Mouse (Mus musculus) intestine, embryonic 16.5 days (tissue): Measurements from ENCODE around the gene Pdxk. TPM values are rescaled to one million over a fixed set of nuclear protein-coding genes. Genes with fewer than 3 reads are reported as not detected.
A peak's percentile ranks its signal among the peaks of the same experiment; 100 is the strongest.
"Not testable (repeated sequence)": the region's sequence is repeated elsewhere in the genome, so short reads cannot be mapped to it uniquely, and the experiment has no call there.

Experiments used
- ATAC-seq: fragments of 200-750 bp; cut with Nextera tagmentation; 2 replicates; pipeline ENCODE4 v1.8.0; 2017; ENCODE audit warnings: moderate TSS enrichment, moderate library complexity
- H3K27ac ChIP-seq: fragments of 300-500 bp; sonication (generic); 2 replicates; pipeline ENCODE4 v1.5.1; 2014; ENCODE audit warnings: mild to moderate bottlenecking, low read length
- H3K27me3 ChIP-seq: fragments of 300-500 bp; sonication (generic); replicated peaks from 2 replicates; pipeline ENCODE4 v1.6.1; 2014; ENCODE audit warnings: low read length, control low read depth, mixed read lengths; ENCODE audit not compliant: control insufficient read depth, insufficient read depth
- H3K36me3 ChIP-seq: fragments of 300-500 bp; sonication (generic); 2 replicates; pipeline ENCODE4 v1.6.1; 2014; ENCODE audit warnings: low read length, control low read depth; ENCODE audit not compliant: control insufficient read depth, insufficient read depth
- H3K4me1 ChIP-seq: fragments of 300-500 bp; sonication (generic); 2 replicates; pipeline ENCODE4 v1.6.1; 2014; ENCODE audit warnings: low read length, control low read depth, mixed read lengths; ENCODE audit not compliant: control insufficient read depth, insufficient read depth
- H3K4me2 ChIP-seq: fragments of 300-500 bp; sonication (generic); 2 replicates; pipeline ENCODE4 v1.6.1; 2014; ENCODE audit warnings: low read depth, low read length, control low read depth
- H3K4me3 ChIP-seq: fragments of 300-500 bp; sonication (generic); 2 replicates; pipeline ENCODE4 v1.5.1; 2014; ENCODE audit warnings: mild to moderate bottlenecking, low read length
- H3K9ac ChIP-seq: fragments of 300-500 bp; sonication (generic); 2 replicates; pipeline ENCODE4 v1.6.1; 2014; ENCODE audit warnings: low read depth, low read length
- H3K9me3 ChIP-seq: fragments of 300-500 bp; sonication (generic); 2 replicates; pipeline ENCODE4 v1.6.1; 2016; ENCODE audit warnings: low read length, control low read depth; ENCODE audit not compliant: control insufficient read depth
- WGBS: fragments of 180-500 bp; shearing (Covaris S2); extraction: QIAGEN DNeasy Blood & Tissue Kit; methylation state at CpG from one replicate; pipeline ENCODE4 v1.1.7; 2014; 5-methylcytosine and 5-hydroxymethylcytosine counted together
- polyA plus RNA-seq: library from polyadenylated mRNA; unstranded; fragments of >200 nt; fragmentation: Nextera tagmentation; extraction: Ambion mirVana; gene quantifications from 2 replicates; pipeline ENCODE4 v1.2.1, GENCODE M21; 2015

Pdxk gene
- polyA plus RNA-seq = 35.9 and 39.9 TPM in 2 replicates

DNA sequence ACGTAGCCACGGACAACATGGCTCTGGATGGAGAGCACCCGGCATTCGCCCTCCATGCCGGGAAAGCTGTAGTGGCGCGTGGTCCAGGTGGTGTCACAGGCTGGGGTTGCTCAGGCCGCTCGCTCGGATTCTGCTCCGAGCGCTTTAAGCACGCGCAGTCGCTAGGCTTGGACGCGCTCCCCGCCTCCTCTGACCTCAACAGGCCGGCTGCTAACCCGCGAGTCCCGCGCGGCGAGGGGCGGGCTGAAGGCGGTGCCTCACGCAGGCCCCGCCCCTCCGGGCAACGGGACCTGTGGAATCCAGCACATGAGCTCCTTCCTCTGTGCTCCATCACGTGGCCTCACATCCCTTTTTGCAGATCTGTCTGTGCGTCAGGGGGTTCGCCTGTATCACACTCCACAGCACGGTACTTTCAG is at the start of gene Pdxk:
TSS of gene Pdxk (minus strand) at position 184 of the 416 bp plus-strand sequence.
- H3K9ac ChIP-seq = peak within 1 kb of the TSS; percentile 83
- H3K27me3 ChIP-seq = no peaks in the 10 kb centered on the region
- WGBS = under 1% methylated on average over 35 of the region's 35 CpGs
- peak within 1 kb of the TSS; percentile 92 for H3K27ac ChIP-seq
- H3K9me3 ChIP-seq = no peaks in the 10 kb centered on the region
- peak within 1 kb of the TSS; percentile 96 for H3K4me2 ChIP-seq
- peak within 1 kb of the TSS; percentile 75 for H3K4me3 ChIP-seq
- peaks cover 25% of the 10 kb centered on the region for H3K4me1 ChIP-seq
- H3K36me3 ChIP-seq = no peaks in the 10 kb centered on the region
- ATAC-seq = peak; percentile 88

DNA sequence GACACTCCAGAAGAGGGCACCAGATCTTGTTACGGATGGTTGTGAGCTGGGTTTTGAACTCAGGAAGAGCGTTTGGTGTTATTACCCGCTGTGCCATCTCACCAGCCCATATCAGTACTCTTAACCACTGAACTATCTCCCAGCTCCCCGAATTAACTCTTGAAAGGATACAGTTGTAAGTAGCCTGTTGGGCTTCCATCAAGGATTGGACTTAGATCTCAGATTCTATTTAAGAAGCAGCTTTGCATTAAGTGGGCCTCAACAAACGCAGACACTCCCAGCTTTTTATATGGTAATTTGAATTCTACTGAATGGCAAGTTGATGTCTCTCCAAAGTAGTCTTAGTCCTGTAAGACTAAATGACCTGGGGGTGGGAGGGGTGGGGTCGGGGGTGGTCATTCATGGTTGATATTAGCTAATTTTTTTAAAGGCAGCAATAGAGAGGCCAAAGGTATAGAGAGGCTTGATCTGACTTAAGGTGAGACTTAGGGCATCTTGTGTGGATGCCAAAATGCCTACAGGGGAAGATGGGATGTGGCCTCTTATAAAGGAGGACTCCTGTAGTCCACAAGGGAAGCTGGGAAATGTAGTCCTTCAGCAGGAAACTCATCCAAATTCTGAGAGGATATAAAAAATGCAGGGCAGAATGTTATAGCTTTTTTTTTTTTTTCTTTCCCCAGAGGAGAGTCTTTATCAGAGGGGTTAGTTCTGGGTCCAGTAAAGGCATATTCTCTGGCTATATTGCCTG is 38.4 kb upstream of the Pdxk start:
- Histone ChIP-seq H3K36me3 (no peaks in the 10 kb centered on the region), H3K4me3 (no peak overlapping the region), H3K4me2 (no peak overlapping the region), H3K9me3 (no peaks in the 10 kb centered on the region), H3K27me3 (no peaks in the 10 kb centered on the region), H3K9ac (no peak overlapping the region), H3K4me1 (no peaks in the 10 kb centered on the region), H3K27ac (no peak overlapping the region)
- 78% methylated on average over 6 of the region's 6 CpGs for WGBS
- no peak for ATAC-seq

DNA sequence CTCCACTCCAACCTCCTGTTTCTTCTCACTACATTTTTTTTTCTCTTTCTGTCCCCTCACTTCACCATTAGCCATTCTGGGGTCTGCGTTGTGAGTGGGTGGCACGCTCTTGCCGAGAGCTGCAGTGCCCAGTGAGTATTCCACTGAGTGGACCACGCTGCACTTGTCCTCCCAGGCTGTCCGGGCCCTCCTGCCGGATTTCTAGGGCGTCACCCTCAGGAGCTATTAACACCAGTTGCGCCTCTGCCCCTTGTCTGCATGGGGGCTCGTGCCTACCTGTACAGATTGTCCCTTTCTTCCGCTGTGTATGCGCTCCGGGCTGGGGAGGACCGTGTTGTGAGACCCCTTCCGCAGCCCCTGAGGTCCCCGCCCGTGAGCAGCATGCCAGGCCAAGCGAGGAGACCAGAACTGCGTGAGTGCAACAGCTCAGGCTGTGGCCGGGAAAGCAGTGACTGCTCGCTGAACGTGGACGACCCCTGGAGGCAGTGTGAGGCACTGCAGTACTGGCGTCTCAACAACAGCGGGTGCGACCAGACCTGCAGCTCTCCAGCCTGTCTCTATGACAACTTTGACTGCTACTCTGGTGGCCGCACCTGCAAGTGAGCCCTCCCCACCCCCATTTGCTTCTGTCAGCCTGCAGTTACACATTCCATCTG is 22.8 kb upstream of the Pdxk start:
- peak overlapping the region; percentile 71 for H3K4me2 ChIP-seq
- H3K9ac ChIP-seq = peak overlapping the region; percentile 61; the same call in 1 of the 2 replicates
- H3K4me3 ChIP-seq = peak overlapping the region; percentile 32
- H3K4me1 ChIP-seq = peaks cover 6% of the 10 kb centered on the region; the same call in 1 of the 2 replicates
- no peaks in the 10 kb centered on the region for H3K36me3 ChIP-seq
- 11% methylated on average over 26 of the region's 26 CpGs for WGBS
- no peaks in the 10 kb centered on the region for H3K27me3 ChIP-seq
- peak; percentile 86 for ATAC-seq
- no peaks in the 10 kb centered on the region for H3K9me3 ChIP-seq
- no peak overlapping the region for H3K27ac ChIP-seq

DNA sequence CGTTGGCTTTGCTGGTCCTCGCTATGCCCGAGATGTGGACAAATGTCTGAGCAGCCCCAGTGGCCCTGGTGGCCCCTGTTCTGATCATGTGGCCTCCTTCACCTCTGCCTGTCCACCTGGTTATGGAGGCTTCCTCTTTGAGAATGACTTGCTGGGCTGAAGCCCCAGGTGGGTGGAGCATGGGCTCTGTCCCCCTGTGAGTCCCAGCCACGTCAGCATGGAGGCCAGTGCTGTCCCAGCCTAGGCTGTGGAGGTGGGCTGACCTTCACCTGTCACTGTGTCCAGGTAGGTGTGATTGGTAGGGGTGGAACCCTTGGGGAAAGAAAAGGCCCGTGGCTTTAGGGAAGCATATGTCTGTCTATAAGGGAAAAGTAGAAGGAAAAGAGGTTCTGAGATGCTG is 22.1 kb upstream of the Pdxk start:
- H3K27me3 ChIP-seq = no peaks in the 10 kb centered on the region
- no peak overlapping the region for H3K9ac ChIP-seq
- H3K4me3 ChIP-seq = no peak overlapping the region
- peaks cover 9% of the 10 kb centered on the region; the same call in 1 of the 2 replicates for H3K4me1 ChIP-seq
- no peaks in the 10 kb centered on the region for H3K36me3 ChIP-seq
- no peak overlapping the region for H3K4me2 ChIP-seq
- 64% methylated on average over 5 of the region's 5 CpGs for WGBS
- no peaks in the 10 kb centered on the region for H3K9me3 ChIP-seq
- no peak overlapping the region for H3K27ac ChIP-seq
- ATAC-seq = no peak

DNA sequence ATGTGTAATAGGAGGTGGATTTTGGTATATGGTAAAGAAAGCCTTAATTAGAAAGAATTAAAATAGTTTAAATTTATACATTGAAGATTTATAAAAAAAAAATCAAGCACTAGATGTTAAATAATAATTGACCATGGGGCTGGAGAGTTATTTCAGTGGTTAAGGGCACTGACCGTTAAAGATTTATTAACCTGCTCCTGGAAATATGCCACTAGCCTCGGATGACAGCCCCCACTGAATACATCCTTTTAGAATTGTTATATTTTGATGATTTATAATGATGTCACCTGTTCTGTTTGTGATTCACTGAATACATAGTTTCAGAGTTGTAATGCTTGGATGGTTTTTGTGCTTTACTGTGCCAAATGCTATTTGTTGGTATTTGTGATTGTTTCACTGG is 20.6 kb upstream of the Pdxk start:
- 54% methylated on average over 2 of the region's 2 CpGs for WGBS
- not testable (repeated sequence) for ATAC-seq, H3K9ac ChIP-seq, H3K4me2 ChIP-seq, H3K27me3 ChIP-seq, H3K36me3 ChIP-seq, H3K4me3 ChIP-seq, H3K9me3 ChIP-seq, H3K27ac ChIP-seq
- peaks cover 13% of the 10 kb centered on the region; the same call in 1 of the 2 replicates for H3K4me1 ChIP-seq

DNA sequence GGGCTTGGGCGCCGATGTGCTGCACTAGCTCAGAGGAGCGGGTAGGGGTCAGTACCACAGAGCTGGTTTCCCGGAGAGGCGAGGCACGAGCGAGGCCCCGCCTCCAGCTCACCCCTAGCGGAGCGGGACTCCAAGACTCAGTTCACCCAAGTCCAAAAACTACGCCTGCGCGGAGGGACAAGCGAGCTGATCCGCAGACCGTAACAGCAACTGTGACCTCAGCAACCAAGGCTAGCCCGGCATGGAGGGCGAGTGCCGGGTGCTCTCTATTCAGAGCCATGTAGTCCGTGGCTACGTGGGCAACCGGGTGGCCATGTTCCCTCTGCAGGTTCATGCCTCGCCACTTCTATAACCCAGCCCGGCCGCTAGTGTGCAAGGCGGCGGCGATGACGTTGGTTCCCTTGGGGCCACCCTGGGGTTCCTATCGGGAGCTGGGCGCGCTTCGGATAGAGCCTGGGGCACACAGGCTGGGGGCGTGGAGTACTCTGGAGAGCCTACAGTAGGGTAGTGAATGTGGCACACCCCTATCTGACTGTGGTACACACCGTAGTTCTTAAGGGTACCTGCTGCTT is 17.2 kb upstream of the Pdxk start:
- Histone ChIP-seq H3K4me1 (peaks cover 13% of the 10 kb centered on the region; the same call in 1 of the 2 replicates), H3K36me3 (no peaks in the 10 kb centered on the region), H3K9ac (peak overlapping the region; percentile 69), H3K27ac (no peak overlapping the region; the same call in 1 of the 2 replicates), H3K4me2 (peak overlapping the region; percentile 92), H3K27me3 (no peaks in the 10 kb centered on the region), H3K9me3 (no peaks in the 10 kb centered on the region), H3K4me3 (peak overlapping the region; percentile 55)
- peak; percentile 95 for ATAC-seq
- under 1% methylated on average over 35 of the region's 35 CpGs for WGBS

DNA sequence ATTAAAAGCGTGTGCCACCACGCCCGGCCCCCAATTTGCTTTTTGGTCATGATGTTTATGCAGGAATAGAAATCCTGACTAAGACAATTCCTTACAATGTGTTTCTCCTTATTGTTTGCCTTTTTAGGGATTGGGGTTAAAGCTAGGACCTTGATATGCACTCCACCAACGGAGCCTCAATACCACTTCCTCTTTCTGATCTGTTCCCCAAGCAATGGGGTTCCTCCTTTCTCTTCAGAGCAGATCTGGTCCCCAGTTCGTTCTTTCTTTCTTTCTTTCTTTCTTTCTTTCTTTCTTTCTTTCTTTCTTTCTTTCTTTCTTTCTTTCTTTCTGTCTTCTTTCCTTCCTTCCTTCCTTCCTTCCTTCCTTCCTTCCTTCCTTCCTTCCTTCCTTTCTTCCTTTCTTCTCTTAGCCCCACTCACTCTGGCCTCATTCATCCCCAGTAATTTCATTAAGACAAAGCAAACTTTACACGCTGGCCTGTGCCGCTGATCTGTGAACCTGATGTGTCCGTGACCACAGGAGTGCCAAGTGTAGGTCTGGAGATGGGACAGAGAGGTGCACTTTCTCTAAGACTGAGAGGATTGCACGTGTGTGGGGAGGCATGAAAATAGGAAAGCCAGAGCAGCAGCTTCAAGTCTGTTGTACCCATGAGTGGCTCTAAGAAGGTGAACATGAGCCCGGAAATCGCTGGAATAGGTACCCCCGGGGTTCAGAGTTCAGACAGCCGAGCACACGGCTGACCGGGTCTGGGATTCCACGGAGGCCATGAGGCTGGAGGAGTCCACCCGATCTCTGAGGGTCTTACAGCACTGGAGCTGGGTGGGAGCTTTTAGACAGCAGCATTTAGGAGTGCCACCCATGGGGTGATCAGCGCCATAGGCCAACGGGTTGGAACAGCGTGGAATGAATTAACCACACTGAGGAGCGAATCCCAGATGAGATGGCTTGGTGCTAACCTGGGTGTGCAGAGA is 16.5 kb upstream of the Pdxk start:
- H3K4me2 ChIP-seq = peak overlapping the region; percentile 92
- H3K36me3 ChIP-seq = no peaks in the 10 kb centered on the region
- peak overlapping the region; percentile 55 for H3K4me3 ChIP-seq
- WGBS = 33% methylated on average over 21 of the region's 21 CpGs
- ATAC-seq = peak; percentile 21; the same call in 1 of the 2 replicates
- H3K27me3 ChIP-seq = no peaks in the 10 kb centered on the region
- H3K9me3 ChIP-seq = no peaks in the 10 kb centered on the region
- H3K4me1 ChIP-seq = peaks cover 13% of the 10 kb centered on the region; the same call in 1 of the 2 replicates
- no peak overlapping the region for H3K27ac ChIP-seq
- peak overlapping the region; percentile 69 for H3K9ac ChIP-seq

DNA sequence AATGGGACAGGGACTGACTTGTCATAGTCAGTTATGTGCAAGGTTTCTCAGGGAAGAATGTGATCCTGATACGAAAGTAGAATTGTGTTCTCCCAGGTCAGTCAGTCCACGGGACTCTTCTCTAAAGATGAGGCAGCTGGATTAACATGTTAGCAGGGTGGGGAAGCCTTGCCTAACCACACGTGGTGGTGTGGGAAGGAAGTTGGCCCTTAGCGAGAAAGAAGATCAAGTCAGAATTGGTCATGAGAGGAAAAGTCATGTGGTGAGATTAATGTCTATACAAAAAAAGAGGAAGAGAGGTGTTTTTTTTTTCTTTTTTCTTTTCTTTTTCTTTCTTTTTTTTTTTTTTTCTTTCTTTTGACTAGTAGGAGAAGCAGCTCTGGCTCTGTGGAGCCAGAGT is 12.0 kb upstream of the Pdxk start:
- Histone ChIP-seq H3K4me2 (no peak overlapping the region), H3K36me3 (no peaks in the 10 kb centered on the region), H3K27ac (no peak overlapping the region), H3K27me3 (no peaks in the 10 kb centered on the region), H3K9ac (no peak overlapping the region), H3K4me3 (no peak overlapping the region), H3K4me1 (peaks cover 7% of the 10 kb centered on the region), H3K9me3 (no peaks in the 10 kb centered on the region)
- no peak for ATAC-seq
- WGBS = 70% methylated on average over 4 of the region's 4 CpGs
